Mouse (Mus musculus): ENCODE measurements around the gene Mis18a. TPM values are rescaled to one million over a fixed set of nuclear protein-coding genes. Genes with fewer than 3 reads are reported as not detected.

Gene Mis18a
- polyA plus RNA-seq, 1 experiment from 2014 or later: 47.2 TPM

DNA sequence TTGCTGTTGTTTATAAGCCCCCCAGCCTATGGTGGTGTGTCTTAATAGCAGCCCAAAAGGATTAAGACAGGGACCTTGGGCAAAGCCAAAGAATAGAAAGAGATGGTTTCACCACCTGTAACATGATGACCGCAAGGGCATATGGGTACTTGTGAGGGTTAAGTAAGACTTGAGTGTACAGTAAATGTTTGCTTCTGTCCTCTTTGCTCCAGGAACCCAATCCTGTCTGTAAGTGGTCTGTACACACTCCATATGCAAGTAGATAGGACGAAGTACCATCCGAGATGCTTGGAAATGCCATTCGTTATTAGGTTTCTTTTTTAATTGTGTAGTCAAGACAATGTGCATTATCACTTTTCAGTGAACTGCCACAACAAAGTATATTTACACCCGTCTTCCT, 33.6 kb downstream of the Mis18a start:
- no peak for ATAC-seq
- H3K4me3 ChIP-seq (replicated peaks; ENCODE audit: low read length): no peak overlapping the region
- no peak overlapping the region for H3K4me2 ChIP-seq (ENCODE audit: low read length)
- no peaks in the 10 kb centered on the region for H3K9me3 ChIP-seq (ENCODE audit: control insufficient read depth, low read length)
- H3K4me1 ChIP-seq (replicated peaks; ENCODE audit: control insufficient read depth, insufficient read depth, low read length): peaks cover 6% of the 10 kb centered on the region; the same call in 1 of the 2 replicates
- no peak overlapping the region for H3K27ac ChIP-seq (ENCODE audit: low read length)
- no peaks in the 10 kb centered on the region for H3K36me3 ChIP-seq (ENCODE audit: control insufficient read depth, insufficient read depth)
- H3K9ac ChIP-seq (replicated peaks; ENCODE audit: low read depth, low read length): no peak overlapping the region
- no peaks in the 10 kb centered on the region for H3K27me3 ChIP-seq (replicated peaks; ENCODE audit: control insufficient read depth, insufficient read depth, low read length)
- 95% methylated on average over 5 of the region's 5 CpGs for WGBS

DNA sequence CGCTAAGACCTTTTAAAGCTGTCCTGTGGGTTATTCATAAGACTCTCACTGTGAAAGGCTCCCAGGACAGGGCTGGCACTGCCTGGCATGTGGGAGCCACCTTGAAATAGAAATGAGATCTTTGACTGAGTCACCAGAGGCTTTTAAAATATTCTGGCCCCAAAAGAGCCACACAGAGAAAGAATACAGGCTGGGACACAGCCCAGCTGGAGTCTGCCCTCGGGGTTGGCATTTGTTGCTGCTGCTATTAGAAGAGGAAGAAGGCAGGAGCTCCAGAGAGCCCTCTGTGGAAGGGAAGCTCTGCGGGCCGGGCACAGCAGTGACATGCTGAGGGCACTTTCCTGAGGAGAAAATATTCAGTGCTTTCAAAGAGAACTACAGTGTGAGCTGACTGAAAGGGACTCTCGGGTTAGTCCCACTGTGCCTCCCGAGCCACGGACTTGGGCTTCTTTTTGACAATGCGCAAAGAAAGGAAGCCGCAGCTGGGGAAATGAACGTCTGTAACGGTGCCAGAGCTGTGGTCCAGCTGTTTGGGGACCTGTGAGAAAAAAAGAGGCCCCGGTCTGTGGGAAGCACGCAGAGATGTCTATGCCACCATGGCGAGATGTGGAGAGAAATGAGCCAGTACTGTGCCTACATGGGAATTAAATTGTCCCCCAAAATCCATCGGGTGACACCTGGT, 34.4 kb downstream of the Mis18a start:
- Histone ChIP-seq H3K4me1 (replicated peaks; ENCODE audit: control insufficient read depth, insufficient read depth, low read length) (peaks cover 6% of the 10 kb centered on the region; the same call in 1 of the 2 replicates), H3K27ac (ENCODE audit: low read length) (peak overlapping the region; percentile 20; the same call in 1 of the 2 replicates), H3K4me3 (replicated peaks; ENCODE audit: low read length) (no peak overlapping the region), H3K36me3 (ENCODE audit: control insufficient read depth, insufficient read depth) (no peaks in the 10 kb centered on the region), H3K4me2 (ENCODE audit: low read length) (no peak overlapping the region), H3K27me3 (replicated peaks; ENCODE audit: control insufficient read depth, insufficient read depth, low read length) (no peaks in the 10 kb centered on the region), H3K9ac (replicated peaks; ENCODE audit: low read depth, low read length) (no peak overlapping the region), H3K9me3 (ENCODE audit: control insufficient read depth, low read length) (no peaks in the 10 kb centered on the region)
- WGBS: 57% methylated on average over 15 of the region's 15 CpGs
- ATAC-seq: peak; percentile 49; the same call in 1 of the 2 replicates

DNA sequence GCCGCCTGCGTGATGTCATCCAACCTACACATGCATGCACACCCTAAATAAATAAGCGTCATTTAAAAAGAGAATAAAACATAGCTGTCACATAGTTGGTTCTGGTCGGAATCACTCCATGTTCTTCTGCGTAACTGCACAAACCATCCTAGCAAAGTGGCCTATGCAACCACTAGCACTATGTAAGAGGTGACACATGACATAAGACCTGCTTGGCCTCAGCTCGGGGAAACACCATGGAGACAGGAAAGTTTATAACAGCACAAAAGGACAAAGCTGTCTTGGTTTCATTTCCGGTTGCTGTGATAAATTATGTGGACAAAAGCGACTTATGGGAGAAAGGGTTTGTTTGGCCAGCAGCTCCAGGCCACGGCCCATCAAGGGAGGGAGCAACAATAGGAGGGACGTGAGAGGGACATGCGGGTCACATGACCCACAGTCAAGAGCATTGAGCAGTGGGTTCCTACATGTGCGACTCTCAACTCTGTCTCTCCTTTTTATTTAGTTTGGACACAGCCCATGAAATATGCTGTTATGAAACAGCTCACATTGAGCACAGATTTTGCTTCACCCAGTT, 39.4 kb downstream of the Mis18a start:
- Histone ChIP-seq H3K9me3 (ENCODE audit: control insufficient read depth, low read length) (no peaks in the 10 kb centered on the region), H3K36me3 (ENCODE audit: control insufficient read depth, insufficient read depth) (no peaks in the 10 kb centered on the region), H3K4me3 (replicated peaks; ENCODE audit: low read length) (no peak overlapping the region), H3K9ac (replicated peaks; ENCODE audit: low read depth, low read length) (no peak overlapping the region), H3K27ac (ENCODE audit: low read length) (no peak overlapping the region), H3K4me2 (ENCODE audit: low read length) (no peak overlapping the region), H3K27me3 (replicated peaks; ENCODE audit: control insufficient read depth, insufficient read depth, low read length) (no peaks in the 10 kb centered on the region), H3K4me1 (replicated peaks; ENCODE audit: control insufficient read depth, insufficient read depth, low read length) (peaks cover 6% of the 10 kb centered on the region; the same call in 1 of the 2 replicates)
- no peak for ATAC-seq
- 86% methylated on average over 12 of the region's 12 CpGs for WGBS

DNA sequence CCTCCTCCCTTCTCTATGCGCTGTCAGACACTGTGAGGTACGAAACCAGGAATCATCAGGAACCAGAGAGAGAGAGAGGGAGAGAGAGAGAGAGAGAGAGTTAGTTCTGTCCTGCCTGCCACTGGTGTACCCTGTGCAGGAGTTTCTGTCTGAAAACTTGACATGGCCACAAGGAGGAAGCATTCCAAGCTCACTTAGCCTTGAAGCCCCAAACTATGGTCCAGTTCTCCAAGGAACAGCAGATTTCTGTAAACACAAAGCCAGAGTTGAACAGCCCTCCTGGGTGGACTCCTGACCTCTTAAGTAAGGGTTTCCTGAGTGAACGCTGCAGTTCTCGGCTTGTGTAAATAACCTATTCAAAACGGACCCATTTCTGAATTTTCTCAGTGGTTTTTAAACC, 40.2 kb downstream of the Mis18a start:
- WGBS: 46% methylated on average over 5 of the region's 5 CpGs
- Histone ChIP-seq H3K9ac (replicated peaks; ENCODE audit: low read depth, low read length) (no peak overlapping the region), H3K4me1 (replicated peaks; ENCODE audit: control insufficient read depth, insufficient read depth, low read length) (0 out of 2 replicates have a peak, but pooled peaks cover 2% of the 10 kb centered on the region), H3K27me3 (replicated peaks; ENCODE audit: control insufficient read depth, insufficient read depth, low read length) (no peaks in the 10 kb centered on the region), H3K27ac (ENCODE audit: low read length) (no peak overlapping the region), H3K9me3 (ENCODE audit: control insufficient read depth, low read length) (no peaks in the 10 kb centered on the region), H3K4me3 (replicated peaks; ENCODE audit: low read length) (no peak overlapping the region), H3K36me3 (ENCODE audit: control insufficient read depth, insufficient read depth) (no peaks in the 10 kb centered on the region), H3K4me2 (ENCODE audit: low read length) (no peak overlapping the region)
- no peak for ATAC-seq

GRCm38 (mm10) chr16:90684092-90684491, 43.1 kb downstream of the Mis18a start:
- WGBS: 70% methylated on average over 5 of the region's 5 CpGs
- no peak overlapping the region for H3K9ac ChIP-seq (replicated peaks; ENCODE audit: low read depth, low read length)
- no peak overlapping the region for H3K4me3 ChIP-seq (replicated peaks; ENCODE audit: low read length)
- no peak overlapping the region for H3K4me2 ChIP-seq (ENCODE audit: low read length)
- no peaks in the 10 kb centered on the region for H3K27me3 ChIP-seq (replicated peaks; ENCODE audit: control insufficient read depth, insufficient read depth, low read length)
- H3K27ac ChIP-seq (ENCODE audit: low read length): no peak overlapping the region
- no peak for ATAC-seq
- H3K9me3 ChIP-seq (ENCODE audit: control insufficient read depth, low read length): no peaks in the 10 kb centered on the region
- H3K4me1 ChIP-seq (replicated peaks; ENCODE audit: control insufficient read depth, insufficient read depth, low read length): 0 out of 2 replicates have a peak, but pooled peaks cover 2% of the 10 kb centered on the region
- H3K36me3 ChIP-seq (ENCODE audit: control insufficient read depth, insufficient read depth): no peaks in the 10 kb centered on the region

DNA sequence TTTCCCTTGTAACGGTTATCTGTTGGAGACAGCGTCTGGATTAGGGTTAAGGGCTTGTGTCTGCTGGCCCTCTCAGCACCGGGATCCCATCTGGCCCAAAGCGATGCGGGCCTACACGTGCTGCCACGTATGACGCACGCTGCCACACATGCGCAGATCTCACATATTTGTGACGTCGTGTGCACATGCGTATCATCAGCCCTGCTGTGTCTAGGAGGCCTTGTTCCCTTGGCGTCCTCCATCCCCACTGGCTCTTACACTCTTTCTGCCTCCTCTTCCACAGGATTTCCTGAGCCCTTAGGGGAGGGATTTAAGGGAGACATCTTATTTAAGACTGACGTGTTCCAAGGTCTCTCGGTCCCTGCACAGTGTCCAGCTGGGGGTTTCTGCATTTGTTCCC, 47.2 kb downstream of the Mis18a start:
- H3K27me3 ChIP-seq (replicated peaks; ENCODE audit: control insufficient read depth, insufficient read depth, low read length): no peaks in the 10 kb centered on the region
- H3K27ac ChIP-seq (ENCODE audit: low read length): no peak overlapping the region
- no peaks in the 10 kb centered on the region for H3K36me3 ChIP-seq (ENCODE audit: control insufficient read depth, insufficient read depth)
- H3K9me3 ChIP-seq (ENCODE audit: control insufficient read depth, low read length): peaks cover 3% of the 10 kb centered on the region; the same call in 1 of the 2 replicates
- 0 out of 2 replicates have a peak, but pooled peaks cover 2% of the 10 kb centered on the region for H3K4me1 ChIP-seq (replicated peaks; ENCODE audit: control insufficient read depth, insufficient read depth, low read length)
- no peak overlapping the region for H3K4me2 ChIP-seq (ENCODE audit: low read length)
- no peak for ATAC-seq
- WGBS: 90% methylated on average over 16 of the region's 16 CpGs
- H3K4me3 ChIP-seq (replicated peaks; ENCODE audit: low read length): no peak overlapping the region
- H3K9ac ChIP-seq (replicated peaks; ENCODE audit: low read depth, low read length): no peak overlapping the region

- H3K4me1 ChIP-seq (replicated peaks; ENCODE audit: control insufficient read depth, insufficient read depth, low read length): no peaks in the 10 kb centered on the region
- no peak overlapping the region for H3K27ac ChIP-seq (ENCODE audit: low read length)
- H3K9me3 ChIP-seq (ENCODE audit: control insufficient read depth, low read length): peaks cover 3% of the 10 kb centered on the region; the same call in 1 of the 2 replicates
- no peak for ATAC-seq
- H3K4me2 ChIP-seq (ENCODE audit: low read length): no peak overlapping the region
- no peaks in the 10 kb centered on the region for H3K36me3 ChIP-seq (ENCODE audit: control insufficient read depth, insufficient read depth)
- no peak overlapping the region for H3K9ac ChIP-seq (replicated peaks; ENCODE audit: low read depth, low read length)
- H3K4me3 ChIP-seq (replicated peaks; ENCODE audit: low read length): no peak overlapping the region
- WGBS: 93% methylated on average over 3 of the region's 3 CpGs
- H3K27me3 ChIP-seq (replicated peaks; ENCODE audit: control insufficient read depth, insufficient read depth, low read length): no peaks in the 10 kb centered on the region
Observed at GRCm38 (mm10) chr16:90678820-90679219, 48.4 kb downstream of the Mis18a start.

- Histone ChIP-seq H3K36me3 (ENCODE audit: control insufficient read depth, insufficient read depth) (no peaks in the 10 kb centered on the region), H3K9ac (replicated peaks; ENCODE audit: low read depth, low read length) (no peak overlapping the region)
- 89% methylated on average over 20 of the region's 20 CpGs for WGBS
Observed at GRCm38 (mm10) chr16:90676920-90677574, 50.2 kb downstream of the Mis18a start.

GRCm38 (mm10) chr16:90674651-90675050, 52.6 kb downstream of the Mis18a start:
- Histone ChIP-seq H3K9ac (replicated peaks; ENCODE audit: low read depth, low read length) (no peak overlapping the region), H3K4me3 (replicated peaks; ENCODE audit: low read length) (no peak overlapping the region), H3K4me1 (replicated peaks; ENCODE audit: control insufficient read depth, insufficient read depth, low read length) (no peaks in the 10 kb centered on the region), H3K27ac (ENCODE audit: low read length) (no peak overlapping the region), H3K27me3 (replicated peaks; ENCODE audit: control insufficient read depth, insufficient read depth, low read length) (no peaks in the 10 kb centered on the region), H3K36me3 (ENCODE audit: control insufficient read depth, insufficient read depth) (no peaks in the 10 kb centered on the region), H3K4me2 (ENCODE audit: low read length) (no peak overlapping the region), H3K9me3 (ENCODE audit: control insufficient read depth, low read length) (peaks cover 3% of the 10 kb centered on the region; the same call in 1 of the 2 replicates)
- no peak for ATAC-seq
- 94% methylated on average over 6 of the region's 6 CpGs for WGBS

More at GRCm38 (mm10) chr16:90676920-90677574, 50.2 kb downstream of the Mis18a start:
- no peaks in the 10 kb centered on the region for H3K4me1 ChIP-seq (replicated peaks; ENCODE audit: control insufficient read depth, insufficient read depth, low read length)
- H3K4me2 ChIP-seq (ENCODE audit: low read length): no peak overlapping the region
- H3K27me3 ChIP-seq (replicated peaks; ENCODE audit: control insufficient read depth, insufficient read depth, low read length): no peaks in the 10 kb centered on the region
- H3K27ac ChIP-seq (ENCODE audit: low read length): no peak overlapping the region
- ATAC-seq: no peak
- no peak overlapping the region for H3K4me3 ChIP-seq (replicated peaks; ENCODE audit: low read length)
- peaks cover 3% of the 10 kb centered on the region; the same call in 1 of the 2 replicates for H3K9me3 ChIP-seq (ENCODE audit: control insufficient read depth, low read length)

All from forebrain, embryonic 16.5 days (tissue).